Mouse (Mus musculus) T-helper 17 cell (primary cell): ENCODE results near the gene Gm20388.

ENCODE experiments used
- in situ Hi-C, 2 experiments: fragments of 300-600 bp; cut with MboI, MseI; formaldehyde crosslinking; loops; 1 replicate in 1 of 2; 2 replicates in 1 of 2; pipeline ENCODE4 v1.15.1; 2025; ENCODE audit warnings: high pct_unique_total_duplicates in 2 of 2

Gm20388 gene

DNA sequence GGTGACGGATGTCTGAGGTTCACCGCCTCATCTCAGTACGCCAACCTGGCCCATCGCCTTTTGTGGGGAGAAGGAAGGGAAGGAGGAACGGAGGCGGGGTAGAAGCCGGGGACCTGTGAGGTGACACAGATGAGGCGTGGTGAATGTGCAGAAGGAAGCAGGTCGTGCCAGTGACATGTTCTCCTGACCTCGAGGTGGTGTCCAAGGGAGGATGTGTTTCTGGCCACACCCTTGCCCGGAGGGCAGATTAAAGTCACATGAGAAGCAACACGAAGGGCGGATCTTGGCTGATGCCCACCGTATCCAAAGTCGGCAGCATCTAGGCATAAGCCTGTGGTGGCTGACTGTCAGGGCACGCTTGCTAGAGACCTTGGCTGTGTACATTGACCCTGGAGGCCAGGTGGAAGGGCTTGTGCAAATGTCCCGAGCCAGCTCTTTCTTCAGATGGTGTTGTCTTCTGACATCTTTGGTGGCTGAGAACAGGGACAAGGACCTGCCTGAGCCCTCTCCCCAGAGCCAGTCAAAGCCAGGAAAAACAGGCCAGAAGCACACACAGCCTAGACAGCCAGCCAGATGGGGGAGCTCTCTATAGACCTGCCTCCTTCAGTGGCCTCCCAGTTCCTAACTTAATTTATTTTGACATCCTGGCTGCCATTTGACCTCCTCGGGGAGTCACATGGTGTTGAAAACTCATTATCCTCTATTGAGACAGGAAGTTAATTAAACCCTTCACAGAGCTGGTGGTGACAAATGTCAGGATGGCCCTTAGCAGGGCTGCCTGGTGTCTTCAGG lies 2366.8 kb downstream of the Gm20388 start:
- in situ Hi-C loops: loop anchor here in 1 of 2 experiments (25.0 kb wide), 1 partner anchor 1335 kb away; no protein-coding TSS in a partner anchor

DNA sequence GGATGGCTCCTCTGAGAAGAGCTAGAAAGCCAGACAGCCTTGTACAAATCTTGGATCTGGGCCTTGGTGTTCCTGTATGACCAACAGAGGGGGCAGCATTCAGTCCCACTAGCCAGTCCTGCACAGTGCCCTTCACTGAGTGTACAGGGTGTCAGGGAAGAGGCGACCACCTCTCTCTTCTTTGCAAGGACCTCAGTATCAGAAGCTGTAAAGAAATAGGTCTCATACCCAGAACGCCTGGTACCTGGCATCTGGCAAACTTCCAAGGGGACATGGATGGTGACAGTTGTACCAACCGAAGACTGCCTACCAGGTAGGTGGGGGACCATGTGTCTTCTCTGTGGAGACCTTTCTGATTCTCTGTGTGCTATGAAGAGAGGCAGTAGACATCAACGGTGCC lies 2369.5 kb downstream of the Gm20388 start:
- in situ Hi-C loops: loop anchor here in 1 of 2 experiments (5.0 to 25.0 kb wide), 3 partner anchors 152 to 1332 kb away; partner anchors contain the start of genes Cyba and Fbxo31

DNA sequence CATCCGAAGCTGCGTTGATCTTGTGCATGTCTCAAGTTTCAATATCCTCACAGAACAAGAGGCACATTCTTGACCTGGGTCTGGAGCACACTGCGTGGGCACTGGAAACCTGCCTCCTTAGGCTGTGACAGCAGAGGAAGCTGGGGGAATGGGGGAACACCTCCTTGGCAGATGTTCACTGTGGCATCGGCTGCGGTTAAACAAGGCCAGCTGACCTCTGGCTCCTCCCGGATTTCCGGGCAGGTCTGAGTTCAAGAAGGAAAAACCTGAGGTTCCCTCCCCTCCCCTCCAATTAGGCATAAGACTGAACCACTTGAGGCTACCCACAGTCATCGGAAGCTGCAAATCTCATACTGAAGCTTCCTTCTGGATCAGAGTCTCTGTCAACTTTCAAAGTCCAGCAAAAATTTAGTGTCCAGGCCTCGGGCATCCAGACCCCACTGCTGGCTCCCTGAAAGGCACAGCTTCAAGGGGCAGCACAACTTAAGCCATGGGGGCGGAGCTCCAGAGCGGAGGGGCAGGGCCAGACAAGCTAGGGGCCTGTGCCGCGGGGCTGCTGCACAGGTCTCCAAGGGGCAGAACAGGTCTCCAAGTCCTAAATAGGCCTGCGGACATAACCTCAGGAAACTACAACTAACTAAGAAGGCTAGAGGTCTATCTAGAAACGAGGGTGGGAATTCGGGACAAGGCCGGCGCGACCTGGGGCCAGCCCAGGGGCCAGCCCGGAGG lies 2370.1 kb downstream of the Gm20388 start:
- in situ Hi-C loops: loop anchor here in 1 of 2 experiments (5.0 to 25.0 kb wide), 3 partner anchors 152 to 1332 kb away; partner anchors contain the start of genes Cyba and Fbxo31

DNA sequence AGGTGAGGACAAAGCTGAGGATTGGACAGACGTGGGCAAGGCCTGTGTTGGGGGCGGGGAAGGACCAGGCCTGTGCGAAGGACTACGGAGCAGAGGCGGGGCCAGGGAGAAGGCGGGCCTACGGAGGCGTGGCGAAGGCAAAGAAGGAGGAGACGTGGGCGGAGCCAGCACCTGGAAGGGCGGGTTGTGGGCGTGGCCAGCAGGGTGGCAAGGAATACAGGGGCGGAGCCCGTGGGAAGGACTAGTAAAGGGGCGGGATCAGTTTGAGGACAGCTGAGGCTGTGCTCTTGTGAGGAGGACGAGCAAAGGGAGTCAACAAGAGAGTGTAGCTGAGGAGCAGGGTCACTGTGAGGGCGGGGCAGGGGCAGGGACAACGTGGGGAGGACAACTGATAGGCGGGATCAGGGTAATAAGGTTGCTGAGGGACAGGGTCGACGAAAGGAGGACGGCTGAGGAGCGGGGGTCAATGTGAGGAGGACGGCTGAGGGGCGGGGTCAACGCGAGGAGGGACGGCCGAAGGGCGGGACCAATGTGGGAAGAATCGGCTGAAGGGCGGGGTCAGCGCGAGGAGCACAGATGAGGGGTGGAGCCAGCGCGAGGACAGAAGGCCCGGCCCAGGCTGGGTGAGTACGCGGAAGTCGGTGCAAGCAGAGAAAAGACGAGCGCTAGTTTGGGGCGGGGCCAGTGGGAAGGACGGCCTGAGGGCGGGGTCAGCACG lies 2370.8 kb downstream of the Gm20388 start:
- in situ Hi-C loops: loop anchor here in 1 of 2 experiments (5.0 to 25.0 kb wide), 3 partner anchors 151 to 1331 kb away; partner anchors contain the start of genes Cyba and Fbxo31

DNA sequence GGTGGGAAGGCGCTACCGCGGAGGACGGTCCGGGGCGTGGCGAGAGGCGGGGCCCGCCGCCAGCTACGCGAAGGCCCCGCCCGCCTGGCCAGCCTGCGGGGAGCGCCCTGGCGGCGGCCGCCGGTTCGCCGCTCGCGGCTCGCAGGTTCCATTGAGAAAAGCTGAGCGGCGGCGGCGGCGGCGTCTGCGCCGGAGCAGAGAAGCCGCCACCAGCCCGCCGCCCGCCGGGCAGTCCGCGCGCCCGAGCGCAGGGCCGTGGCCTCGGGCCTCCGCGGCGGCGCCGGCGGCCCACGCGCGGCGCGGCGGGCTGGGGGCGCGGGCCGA lies 2371.4 kb downstream of the Gm20388 start, which contains the start of gene Zfpm1:
Gene Zfpm1 (plus strand): TSS at position 107 of the 324 bp plus-strand sequence.
- in situ Hi-C loops: loop anchor here in 1 of 2 experiments (5.0 to 25.0 kb wide), 3 partner anchors 150 to 1330 kb away; partner anchors contain the start of genes Cyba and Fbxo31

DNA sequence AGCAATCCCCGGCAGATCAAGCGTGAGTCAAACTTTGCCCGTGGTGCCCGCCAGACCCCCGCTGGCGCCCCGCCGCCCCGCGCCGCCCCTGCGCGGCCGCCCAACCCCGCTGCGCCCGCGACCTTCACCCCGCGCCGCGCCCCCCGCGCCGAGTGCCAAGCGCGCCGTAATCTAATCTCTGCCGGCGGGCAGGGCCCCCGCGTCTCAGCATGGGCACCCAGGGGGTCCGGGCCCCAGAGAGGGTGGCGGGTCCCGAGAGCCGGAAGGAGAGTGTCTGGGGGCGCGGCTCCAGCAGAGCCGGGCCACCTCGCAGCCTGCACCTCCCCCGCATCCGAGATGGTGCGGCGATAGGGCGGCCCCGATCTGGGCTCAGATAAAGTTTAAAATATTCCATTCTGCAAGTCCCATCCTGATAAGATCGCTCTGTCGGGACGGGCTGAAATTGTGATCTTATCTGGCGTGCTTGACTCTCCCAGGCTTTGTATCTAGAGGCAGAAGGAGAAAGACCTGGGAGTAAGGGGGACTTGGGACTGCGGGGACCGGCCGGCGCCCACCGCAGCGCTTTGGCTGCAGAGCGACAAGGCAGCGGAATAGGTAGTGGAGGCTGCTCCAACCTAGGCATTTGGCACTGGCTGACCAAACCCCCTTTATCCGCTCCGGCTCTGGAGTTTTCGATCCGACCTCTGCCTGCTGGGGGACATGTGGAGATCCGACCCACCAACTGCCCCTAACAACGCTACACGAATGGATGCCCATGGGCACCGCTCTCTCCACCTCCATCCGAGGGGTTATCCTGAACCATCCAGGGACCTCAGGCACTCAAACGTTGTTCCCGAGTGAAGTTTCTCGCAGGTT lies 2372.1 kb downstream of the Gm20388 start:
- in situ Hi-C loops: loop anchor here in 1 of 2 experiments (5.0 to 25.0 kb wide), 3 partner anchors 150 to 1330 kb away; partner anchors contain the start of genes Cyba and Fbxo31

DNA sequence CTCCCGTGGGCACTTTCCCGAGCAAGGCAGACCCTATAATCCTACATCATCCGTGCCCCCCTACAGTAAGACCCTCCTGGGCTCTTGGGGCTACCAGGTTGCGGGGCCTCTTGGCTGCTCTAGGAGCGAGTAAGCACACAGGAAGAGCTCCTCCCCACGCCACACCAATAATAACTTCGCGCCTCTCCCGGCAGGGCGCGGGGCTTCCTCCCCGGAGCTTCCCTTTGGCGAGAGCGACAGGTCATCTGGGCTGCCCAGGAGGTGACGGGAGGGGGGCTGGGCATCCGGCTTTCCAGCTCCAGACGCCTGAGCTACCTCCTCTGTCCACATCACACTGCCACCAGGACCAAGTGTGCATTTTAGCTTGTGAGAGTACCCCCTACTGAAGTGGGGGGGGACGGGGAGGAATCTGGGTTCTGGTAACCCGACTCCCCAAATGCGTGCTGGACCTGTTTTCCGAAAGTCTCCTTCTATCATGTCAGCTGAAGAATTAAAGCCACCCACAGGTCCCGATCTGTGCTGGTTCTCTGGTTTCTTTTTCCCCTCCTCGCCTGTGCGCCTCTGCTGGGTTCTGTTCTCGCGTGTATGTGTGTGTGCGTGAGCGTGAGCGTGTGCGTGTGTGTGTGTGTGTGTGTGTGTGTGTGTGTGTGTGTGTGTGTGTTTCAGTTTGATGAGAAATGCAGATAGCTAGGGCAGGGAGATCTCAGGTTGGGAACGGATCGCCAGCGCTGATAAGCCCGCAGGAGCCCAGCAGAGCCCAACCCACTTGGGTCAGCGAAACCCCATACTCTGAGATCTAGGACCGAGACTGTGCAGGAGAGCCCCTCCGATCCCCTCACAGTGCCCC lies 2372.9 kb downstream of the Gm20388 start:
- in situ Hi-C loops: loop anchor here in 1 of 2 experiments (5.0 to 25.0 kb wide), 3 partner anchors 149 to 1329 kb away; partner anchors contain the start of genes Cyba and Fbxo31

DNA sequence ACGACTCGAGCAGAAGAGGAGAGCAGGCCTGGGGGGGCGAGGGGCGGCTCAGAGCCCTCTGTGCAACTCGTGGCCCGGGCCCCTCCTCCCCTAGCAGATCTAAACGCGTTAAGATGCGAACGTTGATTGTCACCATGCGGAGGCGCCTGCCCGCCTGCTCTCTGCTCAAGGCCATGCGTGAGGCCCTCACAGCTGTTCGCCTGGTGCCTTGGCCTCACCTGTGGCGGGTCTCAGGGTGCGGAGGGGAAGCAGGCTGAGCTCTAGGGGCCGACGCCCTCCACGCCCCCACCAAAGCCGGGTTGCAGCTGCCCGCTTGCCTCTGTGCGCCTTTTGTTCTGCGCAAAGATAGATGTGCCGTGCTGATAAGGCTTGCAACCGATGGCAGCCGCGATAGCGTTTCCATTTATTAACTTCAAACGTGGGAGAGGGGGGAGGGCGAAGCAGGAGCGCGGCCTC lies 2373.6 kb downstream of the Gm20388 start:
- in situ Hi-C loops: loop anchor here in 1 of 2 experiments (5.0 to 25.0 kb wide), 3 partner anchors 148 to 1328 kb away; partner anchors contain the start of genes Cyba and Fbxo31

DNA sequence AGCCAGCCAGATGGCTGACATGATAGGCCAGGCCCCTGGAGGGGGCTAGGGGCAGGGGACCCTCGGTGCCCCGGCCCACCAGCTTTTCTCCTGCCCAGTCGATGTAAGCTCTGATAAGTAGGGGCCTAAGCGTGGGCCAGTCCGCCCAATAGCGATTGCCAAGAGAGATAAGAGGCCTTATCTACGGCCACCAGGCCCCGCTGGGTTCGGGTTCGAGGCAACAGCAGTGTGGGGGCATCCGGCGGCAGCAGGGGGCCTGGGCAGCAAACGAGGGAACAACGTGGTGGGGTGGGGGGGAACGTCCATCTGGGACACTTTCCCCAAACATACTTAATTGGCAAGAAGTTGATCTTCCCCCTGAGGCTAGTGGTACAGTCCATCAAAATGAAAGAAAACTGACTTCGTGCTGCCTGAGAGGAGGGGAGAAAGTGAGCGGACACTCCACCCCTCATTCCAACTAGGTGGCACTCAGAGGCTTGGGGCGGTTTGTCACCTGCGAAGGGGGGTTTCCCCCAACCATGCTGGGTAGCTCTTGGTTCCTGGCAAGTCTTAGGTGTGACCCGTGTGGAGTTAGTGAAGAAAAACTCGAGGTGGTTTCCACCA lies 2374.1 kb downstream of the Gm20388 start:
- in situ Hi-C loops: loop anchor here in 1 of 2 experiments (5.0 to 25.0 kb wide), 3 partner anchors 148 to 1328 kb away; partner anchors contain the start of genes Cyba and Fbxo31

DNA sequence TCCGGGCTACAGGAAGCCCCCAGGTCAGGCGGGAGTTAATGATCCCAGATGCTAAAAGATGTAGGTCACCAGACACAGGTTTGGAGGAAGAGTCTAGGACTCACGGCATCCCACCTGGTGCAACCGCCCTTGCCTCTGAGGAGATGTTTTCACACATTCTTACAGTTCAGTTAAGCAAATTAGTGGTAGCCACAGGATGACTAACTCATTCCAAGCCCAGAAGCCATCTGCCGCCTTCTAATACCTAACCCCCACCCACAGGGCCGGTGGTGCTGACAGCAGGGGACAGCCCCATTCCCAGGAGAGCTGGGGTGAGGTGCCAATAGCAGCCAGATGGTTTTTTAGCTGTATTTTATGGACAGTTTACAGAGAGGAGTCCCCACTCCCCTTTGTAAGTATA lies 2375.1 kb downstream of the Gm20388 start:
- in situ Hi-C loops: loop anchor here in 1 of 2 experiments (25.0 kb wide), 1 partner anchor 1327 kb away; no protein-coding TSS in a partner anchor

DNA sequence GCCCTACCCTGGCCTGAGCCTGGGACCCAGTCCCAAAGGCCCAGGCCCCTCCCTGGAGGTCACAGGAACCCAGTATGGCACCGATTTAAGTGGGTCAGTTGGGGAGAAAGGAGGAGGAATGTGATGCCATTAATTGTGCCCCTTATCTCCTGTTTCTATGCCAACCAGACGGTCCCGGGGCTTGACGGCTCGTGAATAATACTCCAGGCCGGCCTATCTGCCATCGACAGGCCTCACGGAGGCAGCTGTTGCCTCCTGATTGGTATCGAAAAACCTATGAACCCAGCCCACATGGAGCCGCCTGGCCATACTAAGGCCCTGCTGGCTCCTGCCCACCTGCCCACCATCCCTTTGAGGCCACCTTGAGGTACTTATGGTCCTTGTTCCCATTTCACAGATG lies 2376.3 kb downstream of the Gm20388 start:
- in situ Hi-C loops: loop anchor here in 1 of 2 experiments (25.0 kb wide), 1 partner anchor 1325 kb away; no protein-coding TSS in a partner anchor

DNA sequence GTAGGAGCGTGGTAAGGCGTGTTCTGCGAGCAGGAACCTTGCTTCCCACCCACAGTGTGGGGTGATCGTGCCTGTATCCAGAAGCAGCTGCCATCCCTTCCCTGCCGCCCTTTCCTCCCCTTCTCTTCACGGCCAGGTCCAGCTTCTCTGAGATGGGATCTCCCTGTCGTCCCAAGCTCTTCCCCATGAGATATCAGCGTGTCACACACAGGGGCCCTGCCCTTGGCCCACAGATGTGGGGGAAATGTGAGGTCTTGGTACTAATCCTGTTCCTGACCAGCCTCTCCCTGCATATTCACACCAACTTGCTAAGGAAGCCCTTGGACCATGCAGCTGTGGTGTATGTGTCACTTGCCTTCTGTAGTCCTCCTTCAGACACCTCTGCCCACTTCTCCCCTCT lies 2377.1 kb downstream of the Gm20388 start:
- in situ Hi-C loops: loop anchor here in 1 of 2 experiments (25.0 kb wide), 1 partner anchor 1325 kb away; no protein-coding TSS in a partner anchor

DNA sequence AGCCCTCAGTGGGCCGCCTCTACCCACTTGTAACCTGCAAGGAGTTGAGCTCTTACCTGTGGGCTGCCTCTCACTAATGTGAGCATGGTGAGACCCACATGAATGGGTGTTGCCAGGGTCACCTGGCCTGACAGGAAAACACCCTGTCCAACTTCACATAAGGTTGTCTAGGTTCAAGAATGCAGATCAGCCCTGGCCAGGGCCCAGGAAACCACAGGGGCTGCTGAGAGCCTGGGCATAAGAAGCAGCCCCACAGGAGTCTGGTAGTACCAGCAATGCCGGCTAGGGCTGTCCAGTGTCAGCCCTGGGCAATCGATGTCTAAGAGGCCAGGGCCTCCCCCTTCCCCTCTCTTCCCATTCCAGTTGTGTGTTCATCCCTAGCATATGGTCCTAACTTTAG lies 2377.7 kb downstream of the Gm20388 start:
- in situ Hi-C loops: loop anchor here in 1 of 2 experiments (25.0 kb wide), 1 partner anchor 1324 kb away; no protein-coding TSS in a partner anchor

DNA sequence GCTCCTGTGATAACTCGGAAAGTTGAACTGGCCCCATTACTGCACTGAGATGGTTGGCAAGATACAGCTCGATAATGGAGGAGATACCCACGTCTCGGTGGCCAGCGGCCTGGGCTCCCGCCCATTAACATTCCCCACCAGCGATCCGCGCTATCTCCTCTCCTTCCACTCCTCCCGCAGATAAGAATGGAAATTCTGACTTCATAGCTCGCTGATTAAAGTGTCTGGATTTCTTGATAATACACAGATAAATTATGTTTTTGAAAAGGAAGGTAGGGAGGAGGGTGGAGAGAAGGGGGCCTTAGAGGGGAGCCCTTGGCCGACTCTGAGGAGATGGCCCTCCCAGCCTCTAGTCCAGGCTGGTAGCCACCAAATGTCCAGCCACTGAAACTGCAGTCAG lies 2380.4 kb downstream of the Gm20388 start:
- in situ Hi-C loops: loop anchor here in 1 of 2 experiments (25.0 kb wide), 1 partner anchor 1321 kb away; no protein-coding TSS in a partner anchor

DNA sequence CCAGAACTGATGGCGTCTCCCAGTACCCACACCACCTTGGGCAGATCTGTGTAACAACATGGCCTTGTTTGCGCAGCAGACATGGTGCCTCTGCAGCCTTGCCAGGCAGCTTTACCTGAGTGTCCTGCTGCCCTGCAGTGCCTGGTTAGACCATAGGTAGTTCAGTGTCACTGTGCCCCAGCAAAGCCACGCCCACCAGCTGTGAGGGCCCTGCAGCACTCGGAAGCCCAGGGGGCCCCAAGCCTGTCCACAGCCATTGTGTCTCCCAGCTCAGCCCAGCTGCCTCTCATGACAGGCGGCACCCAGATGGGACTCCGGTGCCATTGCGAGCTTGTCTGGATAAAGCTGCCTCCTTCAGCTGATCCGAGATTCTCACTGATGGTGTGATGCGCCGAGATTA lies 2380.9 kb downstream of the Gm20388 start:
- in situ Hi-C loops: loop anchor here in 1 of 2 experiments (25.0 kb wide), 1 partner anchor 1321 kb away; no protein-coding TSS in a partner anchor

DNA sequence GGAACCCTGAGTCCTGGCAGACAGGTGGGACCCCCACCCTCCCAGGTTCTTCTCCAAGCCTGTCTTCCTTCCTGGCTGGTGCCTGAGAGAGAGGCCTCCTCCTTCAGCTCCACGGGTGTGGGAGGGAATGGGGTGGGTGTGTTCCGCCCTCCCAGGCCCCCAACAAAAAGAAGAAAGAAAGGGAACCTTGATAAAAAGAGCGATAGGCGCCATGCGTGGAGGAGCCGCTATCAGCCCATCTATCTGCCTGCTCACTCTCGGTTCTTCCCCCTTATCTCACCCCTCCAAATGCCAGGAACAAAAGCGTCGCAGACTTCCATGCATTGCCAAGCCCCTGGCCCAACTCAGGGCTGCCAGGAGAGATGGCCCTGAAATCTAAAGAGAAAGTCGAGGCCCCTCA lies 2382.8 kb downstream of the Gm20388 start:
- in situ Hi-C loops: loop anchor here in 1 of 2 experiments (25.0 kb wide), 1 partner anchor 1319 kb away; no protein-coding TSS in a partner anchor

DNA sequence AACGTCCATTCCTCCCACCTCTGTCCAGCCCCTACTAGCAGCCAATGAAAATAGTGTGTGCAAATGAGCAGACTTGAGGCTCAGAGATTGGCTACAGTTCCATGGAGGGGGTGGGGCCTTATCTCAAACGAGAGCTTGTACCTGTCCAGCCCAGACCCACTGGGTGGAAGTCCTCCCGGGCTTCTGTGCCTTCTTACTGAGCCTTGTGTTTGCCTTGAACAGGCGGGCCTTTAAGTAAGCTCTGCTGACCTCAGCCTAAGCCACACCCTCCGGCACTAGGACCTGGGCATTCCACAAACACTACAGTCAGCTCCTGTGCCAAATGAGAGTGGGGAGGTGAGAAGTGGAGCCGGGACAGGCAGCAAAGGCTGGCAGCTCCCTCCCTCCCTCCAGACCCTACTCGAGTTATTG lies 2383.6 kb downstream of the Gm20388 start:
- in situ Hi-C loops: loop anchor here in 1 of 2 experiments (25.0 kb wide), 1 partner anchor 1318 kb away; no protein-coding TSS in a partner anchor

DNA sequence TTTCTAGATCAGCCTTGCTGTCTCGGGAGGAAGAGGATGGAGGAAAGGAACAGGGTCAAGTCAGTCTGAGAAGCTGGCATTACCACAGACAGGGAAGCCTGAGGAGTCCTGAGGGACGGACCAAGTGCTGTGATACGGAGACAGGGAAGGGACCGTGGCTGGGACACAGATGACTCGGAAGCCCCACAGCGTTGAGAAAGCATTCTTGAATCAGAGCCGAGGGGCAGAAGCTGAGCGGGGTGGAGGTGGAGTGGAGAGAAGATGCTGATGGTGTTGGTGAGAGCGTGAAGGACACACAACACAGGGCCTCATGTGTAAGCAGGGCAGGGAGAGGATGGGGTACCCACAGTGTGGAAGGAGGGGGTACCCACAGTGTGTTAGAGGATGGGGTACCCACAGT lies 2384.7 kb downstream of the Gm20388 start:
- in situ Hi-C loops: loop anchor here in 1 of 2 experiments (25.0 kb wide), 1 partner anchor 1317 kb away; no protein-coding TSS in a partner anchor
